In the genomic region with DNA sequence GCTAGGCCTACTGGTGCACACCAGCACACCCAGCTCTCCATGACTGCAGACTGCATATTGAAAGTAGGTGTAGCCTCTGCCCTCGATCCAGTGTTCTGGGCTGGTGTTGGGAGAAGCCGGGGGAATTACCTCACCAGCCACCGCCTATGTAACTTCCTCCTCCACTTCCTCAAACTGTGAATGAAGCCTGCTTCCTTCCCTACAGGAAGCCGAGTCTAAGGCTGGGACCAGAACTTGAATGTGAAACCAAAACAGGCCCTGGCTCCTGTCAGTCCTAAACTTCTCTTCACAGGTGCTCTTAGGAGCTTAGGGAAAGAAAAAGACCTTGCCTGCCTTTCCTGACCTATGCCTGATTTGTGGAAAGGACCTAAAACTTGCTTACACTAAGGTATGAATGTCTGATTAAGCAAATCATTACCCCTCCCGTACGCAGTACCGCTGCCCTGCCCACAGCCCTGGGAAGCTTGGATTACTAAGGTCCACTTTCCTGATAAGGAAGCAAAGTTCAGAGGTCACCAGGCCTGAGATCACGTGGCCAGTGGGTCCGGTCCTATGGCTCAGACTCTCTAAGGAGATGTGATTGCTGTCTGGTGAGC, we compare ENCODE assay signal across 8 mouse cellular contexts. TPM values are rescaled to one million over a fixed set of nuclear protein-coding genes. Genes with fewer than 3 reads are reported as not detected.
A peak's percentile ranks its signal among the peaks of the same experiment; 100 is the strongest.
DNase-seq lines count a peak whose midpoint lies in the region; ATAC-seq and TF ChIP-seq lines count a peak whose summit lies in the region.

No protein-coding gene starts in this region.

- peak; percentile 51 to 54 for DNase-seq in spleen, adult 2 months (ENCODE audit: low read depth in 1 of 2, low spot score in 2 of 2)
- DNase-seq in frontal cortex, postnatal 14 days (ENCODE audit: low spot score in 2 of 2) = no peak
- no peak for DNase-seq in right cerebral cortex, adult 2 months (ENCODE audit: low spot score in 2 of 2)
- no peak for DNase-seq in ovary, postnatal 14 days (ENCODE audit: low spot score)

- H3K27ac ChIP-seq in bone marrow macrophage, adult 2 months (ENCODE audit: insufficient read depth, low read depth, low read length) = peak overlapping the region; percentile 86
- H3K27ac ChIP-seq in liver, embryonic 16.5 days (ENCODE audit: low read length) = peak overlapping the region; percentile 54
- H3K27ac ChIP-seq in spleen, adult 2 months (ENCODE audit: insufficient read depth, low read length) = peak overlapping the region; percentile 74

- H3K9ac ChIP-seq in liver, embryonic 16.5 days (ENCODE audit: low read depth, low read length) = peak overlapping the region; percentile 31

- TF ChIP-seq CTCF in E14TG2a.4 (conservative IDR thresholded peaks at IDR 0.05; ENCODE audit: low read length) = no peak
- no peak for TF ChIP-seq CTCF in bone marrow macrophage, adult 2 months (IDR thresholded peaks at IDR 0.05; ENCODE audit: low read depth, low read length)
- TF ChIP-seq CTCF in spleen, adult 2 months (IDR thresholded peaks at IDR 0.05; ENCODE audit: extremely low read depth, insufficient read depth, insufficient read length, insufficient replicate concordance) = no peak

- H3K4me3 ChIP-seq in E14TG2a.4 (replicated peaks; ENCODE audit: low read length) = peak overlapping the region; percentile 37; the same call in 1 of the 2 replicates
- H3K4me3 ChIP-seq in bone marrow macrophage, adult 2 months (ENCODE audit: insufficient read depth, low read length) = peak overlapping the region; percentile 57
- peak overlapping the region; percentile 35 for H3K4me3 ChIP-seq in liver, embryonic 16.5 days (ENCODE audit: low read depth, low read length)
- peak overlapping the region; percentile 50; the same call in 1 of the 2 replicates for H3K4me3 ChIP-seq in spleen, adult 2 months (ENCODE audit: extremely low read depth, insufficient read depth, insufficient read length)

- H3K9me3 ChIP-seq in E14TG2a.4 (ENCODE audit: low read length) = peaks cover under 1% of the 10 kb centered on the region; the same call in 1 of the 2 replicates
- no peaks in the 10 kb centered on the region for H3K9me3 ChIP-seq in liver, embryonic 16.5 days (replicated peaks; ENCODE audit: control insufficient read depth, low read length)

- peaks cover 23% of the 10 kb centered on the region for H3K36me3 ChIP-seq in E14TG2a.4 (ENCODE audit: insufficient read depth, low read length)
- no peaks in the 10 kb centered on the region for H3K36me3 ChIP-seq in liver, embryonic 16.5 days (ENCODE audit: control insufficient read depth, insufficient read depth)
- H3K36me3 ChIP-seq in spleen, adult 2 months (ENCODE audit: control insufficient read depth, insufficient read depth, low read length) = no peaks in the 10 kb centered on the region

- WGBS in liver, embryonic 16.5 days (ENCODE audit: insufficient replicate concordance) = 25% methylated on average over 9 of the region's 9 CpGs
- 16% methylated on average over 9 of the region's 9 CpGs for WGBS in spleen, adult 2 months

- H3K27me3 ChIP-seq in E14TG2a.4 (ENCODE audit: insufficient read depth, low read length) = no peaks in the 10 kb centered on the region
- no peaks in the 10 kb centered on the region for H3K27me3 ChIP-seq in liver, embryonic 16.5 days (ENCODE audit: control insufficient read depth, insufficient read depth, low read depth, low read length)
- H3K27me3 ChIP-seq in spleen, adult 2 months (ENCODE audit: control insufficient read depth, insufficient read depth, low read length) = no peaks in the 10 kb centered on the region

- peak; percentile 93 for ATAC-seq in inflammation-experienced regulatory T-cells, adult 6 months
- peak; percentile 62 for ATAC-seq in liver, embryonic 16.5 days (ENCODE audit: low read depth)

- no peak for TF ChIP-seq POLR2A in bone marrow macrophage, adult 2 months (IDR thresholded peaks at IDR 0.05; ENCODE audit: borderline replicate concordance, low read depth, low read length)
- no peak; the same call in 1 of the 2 replicates for TF ChIP-seq POLR2A in spleen, adult 2 months (IDR thresholded peaks at IDR 0.05; ENCODE audit: low read depth, low read length)

- peak overlapping the region; percentile 47 for H3K4me2 ChIP-seq in liver, embryonic 16.5 days (ENCODE audit: low read depth, low read length)

- H3K4me1 ChIP-seq in E14TG2a.4 (replicated peaks; ENCODE audit: low read depth, low read length) = peaks cover 73% of the 10 kb centered on the region
- H3K4me1 ChIP-seq in bone marrow macrophage, adult 2 months (ENCODE audit: control insufficient read depth, insufficient read depth, low read length) = peaks cover 23% of the 10 kb centered on the region
- H3K4me1 ChIP-seq in liver, embryonic 16.5 days (ENCODE audit: control insufficient read depth, low read depth, low read length) = peaks cover 21% of the 10 kb centered on the region
- H3K4me1 ChIP-seq in spleen, adult 2 months (ENCODE audit: control insufficient read depth, insufficient read depth, insufficient read length) = peaks cover 12% of the 10 kb centered on the region; the same call in 1 of the 2 replicates

RNA-seq across cellular contexts. Expression of a gene that starts 9.3 kb away (rescaled TPM):
- polyA plus RNA-seq in bone marrow macrophage, adult 2 months (2012; ENCODE audit: insufficient read depth, insufficient read length, missing spikeins) = 8.8 and 9.1 TPM in 2 replicates
- polyA plus RNA-seq in inflammation-experienced regulatory T-cells, adult 6 months (2017; shearing (Covaris generic)) = 1 to 10 TPM; 4.0 to 9.1 (median 4.3) TPM
- 0.75 and 0.90 TPM in 2 replicates for polyA plus RNA-seq in liver, embryonic 16.5 days (2015; fragmentation: Nextera tagmentation; extraction: Ambion mirVana)
- 1.5 and 4.2 TPM in 2 replicates for polyA plus RNA-seq in spleen, adult 2 months (2012; rRNA removed)

RNA-seq across cellular contexts. Expression of a gene that starts 15.4 kb away (rescaled TPM):
- 2.4 and 2.7 TPM in 2 replicates for polyA plus RNA-seq in bone marrow macrophage, adult 2 months (2012; ENCODE audit: insufficient read depth, insufficient read length, missing spikeins)
- polyA plus RNA-seq in inflammation-experienced regulatory T-cells, adult 6 months (2017; shearing (Covaris generic)) = 1 to 10 TPM; 2.4 to 9.2 (median 7.8) TPM
- polyA plus RNA-seq in liver, embryonic 16.5 days (2015; fragmentation: Nextera tagmentation; extraction: Ambion mirVana) = 2.5 and 3.9 TPM in 2 replicates
- 3.4 and 7.8 TPM in 2 replicates for polyA plus RNA-seq in spleen, adult 2 months (2012; rRNA removed)

RNA-seq across cellular contexts. Expression of a gene that starts 20.4 kb away (rescaled TPM):
- polyA plus RNA-seq in bone marrow macrophage, adult 2 months (2012; ENCODE audit: insufficient read depth, insufficient read length, missing spikeins) = 18.4 and 21.8 TPM in 2 replicates
- polyA plus RNA-seq in inflammation-experienced regulatory T-cells, adult 6 months (2017; shearing (Covaris generic)) = 100 to 1,000 TPM in 1 of 3 experiments, 10 to 100 TPM in 2; 61.0 to 124 (median 76.1) TPM
- polyA plus RNA-seq in liver, embryonic 16.5 days (2015; fragmentation: Nextera tagmentation; extraction: Ambion mirVana) = 65.4 and 72.6 TPM in 2 replicates
- polyA plus RNA-seq in spleen, adult 2 months (2012; rRNA removed) = 15.4 and 19.9 TPM in 2 replicates

RNA-seq across cellular contexts. Expression of a gene that starts 48.4 kb away (rescaled TPM):
- polyA plus RNA-seq in bone marrow macrophage, adult 2 months (2012; ENCODE audit: insufficient read depth, insufficient read length, missing spikeins) = 132 and 141 TPM in 2 replicates
- polyA plus RNA-seq in inflammation-experienced regulatory T-cells, adult 6 months (2017; shearing (Covaris generic)) = 1 to 10 TPM in 1 of 3 experiments, under 1 TPM in 2; 0.56 to 5.8 (median 0.71) TPM
- 2.6 and 3.2 TPM in 2 replicates for polyA plus RNA-seq in liver, embryonic 16.5 days (2015; fragmentation: Nextera tagmentation; extraction: Ambion mirVana)
- 55.0 and 68.8 TPM in 2 replicates for polyA plus RNA-seq in spleen, adult 2 months (2012; rRNA removed)

Comparison
In these comparisons a context has a peak if more than half of its experiments do, and no peak if none do; other contexts are left out.
1. DNase-seq: peak in spleen, adult 2 months (2 of 2); none in frontal cortex, postnatal 14 days (0 of 2), right cerebral cortex, adult 2 months (0 of 2) and ovary, postnatal 14 days (single experiment).
2. Peak in every context shown above with its lines, with median percentiles within 50 percentile points of each other: H3K4me3 ChIP-seq and H3K27ac ChIP-seq.